Mouse (Mus musculus): ENCODE measurements around the gene Fads1. TPM values are rescaled to one million over a fixed set of nuclear protein-coding genes. Genes with fewer than 3 reads are reported as not detected.

Gene Fads1
- polyA plus RNA-seq, 1 experiment from 2014 or later = 148 TPM

- Histone ChIP-seq H3K9ac (no peak overlapping the region), H3K9me3 (ENCODE audit: control insufficient read depth, low read length) (no peaks in the 10 kb centered on the region), H3K36me3 (replicated peaks; ENCODE audit: control insufficient read depth, insufficient read depth) (peaks cover 67% of the 10 kb centered on the region), H3K4me2 (replicated peaks) (no peak overlapping the region), H3K27ac (no peak overlapping the region), H3K4me3 (replicated peaks; ENCODE audit: low read length) (no peak overlapping the region), H3K27me3 (ENCODE audit: control insufficient read depth, insufficient read depth, low read length) (no peaks in the 10 kb centered on the region), H3K4me1 (replicated peaks; ENCODE audit: control insufficient read depth, insufficient read depth, low read length) (peaks cover 36% of the 10 kb centered on the region)
- no peak for DNase-seq (ENCODE audit: low spot score)
- ATAC-seq (ENCODE audit: low FRiP score) = no peak
- WGBS = 94% methylated on average over 8 of the region's 8 CpGs
Observed at GRCm38 (mm10) chr19:10186569-10186968, 3.9 kb downstream of the Fads1 start.

GRCm38 (mm10) chr19:10188281-10188811, 5.7 kb downstream of the Fads1 start:
- H3K4me2 ChIP-seq (replicated peaks) = no peak overlapping the region
- peak; percentile 42; the same call in 1 of the 2 replicates for ATAC-seq (ENCODE audit: low FRiP score)
- peaks cover 84% of the 10 kb centered on the region for H3K36me3 ChIP-seq (replicated peaks; ENCODE audit: control insufficient read depth, insufficient read depth)
- H3K4me3 ChIP-seq (replicated peaks; ENCODE audit: low read length) = no peak overlapping the region
- 52% methylated on average over 10 of the region's 10 CpGs for WGBS
- DNase-seq (ENCODE audit: low spot score) = peak; percentile 62
- peaks cover 32% of the 10 kb centered on the region for H3K4me1 ChIP-seq (replicated peaks; ENCODE audit: control insufficient read depth, insufficient read depth, low read length)
- no peaks in the 10 kb centered on the region for H3K27me3 ChIP-seq (ENCODE audit: control insufficient read depth, insufficient read depth, low read length)
- no peaks in the 10 kb centered on the region for H3K9me3 ChIP-seq (ENCODE audit: control insufficient read depth, low read length)
- no peak overlapping the region; the same call in 1 of the 2 replicates for H3K27ac ChIP-seq
- H3K9ac ChIP-seq = no peak overlapping the region

- no peak overlapping the region for H3K9ac ChIP-seq
- no peak for DNase-seq (ENCODE audit: low spot score)
- 93% methylated on average over 6 of the region's 6 CpGs for WGBS
- H3K4me3 ChIP-seq (replicated peaks; ENCODE audit: low read length) = no peak overlapping the region
- no peaks in the 10 kb centered on the region for H3K9me3 ChIP-seq (ENCODE audit: control insufficient read depth, low read length)
- no peak for ATAC-seq (ENCODE audit: low FRiP score)
- no peak overlapping the region for H3K4me2 ChIP-seq (replicated peaks)
- peaks cover 32% of the 10 kb centered on the region for H3K4me1 ChIP-seq (replicated peaks; ENCODE audit: control insufficient read depth, insufficient read depth, low read length)
- H3K27ac ChIP-seq = no peak overlapping the region; the same call in 1 of the 2 replicates
- no peaks in the 10 kb centered on the region for H3K27me3 ChIP-seq (ENCODE audit: control insufficient read depth, insufficient read depth, low read length)
- H3K36me3 ChIP-seq (replicated peaks; ENCODE audit: control insufficient read depth, insufficient read depth) = peaks cover 91% of the 10 kb centered on the region
Observed at GRCm38 (mm10) chr19:10189022-10189421, 6.3 kb downstream of the Fads1 start.

- peaks cover 100% of the 10 kb centered on the region for H3K36me3 ChIP-seq (replicated peaks; ENCODE audit: control insufficient read depth, insufficient read depth)
- H3K27me3 ChIP-seq (ENCODE audit: control insufficient read depth, insufficient read depth, low read length) = no peaks in the 10 kb centered on the region
- H3K9ac ChIP-seq = no peak overlapping the region
- no peaks in the 10 kb centered on the region for H3K9me3 ChIP-seq (ENCODE audit: control insufficient read depth, low read length)
- H3K4me3 ChIP-seq (replicated peaks; ENCODE audit: low read length) = no peak overlapping the region
- ATAC-seq (ENCODE audit: low FRiP score) = no peak
- 89% methylated on average over 8 of the region's 8 CpGs for WGBS
- peaks cover 23% of the 10 kb centered on the region for H3K4me1 ChIP-seq (replicated peaks; ENCODE audit: control insufficient read depth, insufficient read depth, low read length)
- no peak for DNase-seq (ENCODE audit: low spot score)
- no peak overlapping the region for H3K27ac ChIP-seq
- no peak overlapping the region for H3K4me2 ChIP-seq (replicated peaks)
Observed at GRCm38 (mm10) chr19:10189940-10190339, 7.3 kb downstream of the Fads1 start.

- Histone ChIP-seq H3K4me1 (replicated peaks; ENCODE audit: control insufficient read depth, insufficient read depth, low read length) (peaks cover 15% of the 10 kb centered on the region), H3K4me3 (replicated peaks; ENCODE audit: low read length) (no peak overlapping the region), H3K27ac (no peak overlapping the region), H3K9me3 (ENCODE audit: control insufficient read depth, low read length) (no peaks in the 10 kb centered on the region), H3K4me2 (replicated peaks) (no peak overlapping the region), H3K36me3 (replicated peaks; ENCODE audit: control insufficient read depth, insufficient read depth) (peaks cover 100% of the 10 kb centered on the region), H3K27me3 (ENCODE audit: control insufficient read depth, insufficient read depth, low read length) (no peaks in the 10 kb centered on the region), H3K9ac (no peak overlapping the region)
- 36% methylated on average over 2 of the region's 2 CpGs for WGBS
- ATAC-seq (ENCODE audit: low FRiP score) (no peak), DNase-seq (ENCODE audit: low spot score) (peak; percentile 79)
Observed at GRCm38 (mm10) chr19:10190796-10191195, 8.1 kb downstream of the Fads1 start.

- DNase-seq (ENCODE audit: low spot score) (no peak), ATAC-seq (ENCODE audit: low FRiP score) (no peak)
- Histone ChIP-seq H3K9ac (no peak overlapping the region), H3K27me3 (ENCODE audit: control insufficient read depth, insufficient read depth, low read length) (no peaks in the 10 kb centered on the region), H3K4me2 (replicated peaks) (no peak overlapping the region), H3K36me3 (replicated peaks; ENCODE audit: control insufficient read depth, insufficient read depth) (peaks cover 100% of the 10 kb centered on the region), H3K4me1 (replicated peaks; ENCODE audit: control insufficient read depth, insufficient read depth, low read length) (peaks cover 10% of the 10 kb centered on the region; the same call in 1 of the 2 replicates), H3K9me3 (ENCODE audit: control insufficient read depth, low read length) (no peaks in the 10 kb centered on the region), H3K4me3 (replicated peaks; ENCODE audit: low read length) (no peak overlapping the region), H3K27ac (no peak overlapping the region)
- 80% methylated on average over 7 of the region's 7 CpGs for WGBS
Observed at GRCm38 (mm10) chr19:10191326-10191725, 8.6 kb downstream of the Fads1 start.

GRCm38 (mm10) chr19:10194337-10194736, 11.6 kb downstream of the Fads1 start:
- DNase-seq (ENCODE audit: low spot score) = no peak
- ATAC-seq (ENCODE audit: low FRiP score) = no peak
- H3K27ac ChIP-seq = no peak overlapping the region
- no peaks in the 10 kb centered on the region for H3K27me3 ChIP-seq (ENCODE audit: control insufficient read depth, insufficient read depth, low read length)
- WGBS = 92% methylated on average over 11 of the region's 11 CpGs
- H3K9me3 ChIP-seq (ENCODE audit: control insufficient read depth, low read length) = no peaks in the 10 kb centered on the region
- H3K9ac ChIP-seq = no peak overlapping the region
- no peak overlapping the region for H3K4me3 ChIP-seq (replicated peaks; ENCODE audit: low read length)
- no peak overlapping the region for H3K4me2 ChIP-seq (replicated peaks)
- H3K36me3 ChIP-seq (replicated peaks; ENCODE audit: control insufficient read depth, insufficient read depth) = peaks cover 84% of the 10 kb centered on the region
- no peaks in the 10 kb centered on the region for H3K4me1 ChIP-seq (replicated peaks; ENCODE audit: control insufficient read depth, insufficient read depth, low read length)

- H3K4me2 ChIP-seq (replicated peaks) = no peak overlapping the region
- H3K27me3 ChIP-seq (ENCODE audit: control insufficient read depth, insufficient read depth, low read length) = no peaks in the 10 kb centered on the region
- H3K9ac ChIP-seq = no peak overlapping the region
- 76% methylated on average over 5 of the region's 5 CpGs for WGBS
- DNase-seq (ENCODE audit: low spot score) (no peak), ATAC-seq (ENCODE audit: low FRiP score) (no peak)
- peaks cover 84% of the 10 kb centered on the region for H3K36me3 ChIP-seq (replicated peaks; ENCODE audit: control insufficient read depth, insufficient read depth)
- no peaks in the 10 kb centered on the region for H3K9me3 ChIP-seq (ENCODE audit: control insufficient read depth, low read length)
- H3K4me3 ChIP-seq (replicated peaks; ENCODE audit: low read length) = no peak overlapping the region
- H3K4me1 ChIP-seq (replicated peaks; ENCODE audit: control insufficient read depth, insufficient read depth, low read length) = no peaks in the 10 kb centered on the region
- no peak overlapping the region for H3K27ac ChIP-seq
Observed at GRCm38 (mm10) chr19:10195252-10195651, 12.6 kb downstream of the Fads1 start.

GRCm38 (mm10) chr19:10197130-10197529, 14.4 kb downstream of the Fads1 start:
- Histone ChIP-seq H3K36me3 (replicated peaks; ENCODE audit: control insufficient read depth, insufficient read depth) (peaks cover 74% of the 10 kb centered on the region), H3K27ac (no peak overlapping the region)
- 90% methylated on average over 4 of the region's 4 CpGs for WGBS

GRCm38 (mm10) chr19:10198286-10198685, 15.6 kb downstream of the Fads1 start:
- no peak for ATAC-seq (ENCODE audit: low FRiP score)

More at GRCm38 (mm10) chr19:10197130-10197529, 14.4 kb downstream of the Fads1 start:
- no peak overlapping the region for H3K4me3 ChIP-seq (replicated peaks; ENCODE audit: low read length)
- no peak overlapping the region for H3K9ac ChIP-seq
- H3K9me3 ChIP-seq (ENCODE audit: control insufficient read depth, low read length) = no peaks in the 10 kb centered on the region
- H3K27me3 ChIP-seq (ENCODE audit: control insufficient read depth, insufficient read depth, low read length) = no peaks in the 10 kb centered on the region
- DNase-seq (ENCODE audit: low spot score) = no peak
- no peak for ATAC-seq (ENCODE audit: low FRiP score)
- H3K4me1 ChIP-seq (replicated peaks; ENCODE audit: control insufficient read depth, insufficient read depth, low read length) = no peaks in the 10 kb centered on the region
- H3K4me2 ChIP-seq (replicated peaks) = no peak overlapping the region

More at GRCm38 (mm10) chr19:10198286-10198685, 15.6 kb downstream of the Fads1 start:
- no peaks in the 10 kb centered on the region for H3K9me3 ChIP-seq (ENCODE audit: control insufficient read depth, low read length)
- H3K4me2 ChIP-seq (replicated peaks) = no peak overlapping the region
- no peak overlapping the region for H3K4me3 ChIP-seq (replicated peaks; ENCODE audit: low read length)
- H3K9ac ChIP-seq = no peak overlapping the region
- 78% methylated on average over 2 of the region's 2 CpGs for whole genome bisulfite sequencing
- peaks cover 63% of the 10 kb centered on the region for H3K36me3 ChIP-seq (replicated peaks; ENCODE audit: control insufficient read depth, insufficient read depth)
- no peak for DNase-seq (ENCODE audit: low spot score)
- peaks cover 7% of the 10 kb centered on the region for H3K4me1 ChIP-seq (replicated peaks; ENCODE audit: control insufficient read depth, insufficient read depth, low read length)
- H3K27ac ChIP-seq = no peak overlapping the region
- no peaks in the 10 kb centered on the region for H3K27me3 ChIP-seq (ENCODE audit: control insufficient read depth, insufficient read depth, low read length)

Data from hindbrain, embryonic 14.5 days (tissue).